Mouse (Mus musculus) CH12.LX (cell line): ENCODE measurements around the gene 2810006K23Rik. TPM values are rescaled to one million over a fixed set of nuclear protein-coding genes. Genes with fewer than 3 reads are reported as not detected.

Experiments used
- DNase-seq: peaks from one replicate; pipeline ENCODE4 v3.0.0-alpha.2; 2013; ENCODE audit errors: extremely low read depth
- H3K27ac ChIP-seq: 2 replicates; pipeline ENCODE4 v1.5.1; 2012; ENCODE audit warnings: low read depth, mild to moderate bottlenecking, control low read depth, moderate library complexity; ENCODE audit not compliant: insufficient read depth
- H3K27me3 ChIP-seq: replicated peaks from 2 replicates; pipeline ENCODE3; 2012; ENCODE audit warnings: inconsistent platforms
- H3K36me3 ChIP-seq, 2 experiments: replicated peaks in 1 of 2; 2 replicates each; pipeline versions ENCODE3 to v1.6.1; 2012; ENCODE audit warnings: inconsistent platforms in 1 of 2, low read length in 1 of 2, mild to moderate bottlenecking in 1 of 2, mixed read lengths in 1 of 2, moderate library complexity in 1 of 2; ENCODE audit not compliant: control insufficient read depth in 1 of 2, insufficient read depth in 1 of 2
- H3K4me1 ChIP-seq, 2 experiments: 2 replicates each; pipeline ENCODE4 v1.6.1; 2012; ENCODE audit warnings: inconsistent platforms in 1 of 2, moderate library complexity in 1 of 2; ENCODE audit not compliant: insufficient read depth in 2 of 2, control insufficient read depth in 1 of 2
- H3K4me2 ChIP-seq: 2 replicates; pipeline ENCODE4 v1.6.1; 2012; ENCODE audit warnings: low read depth, mild to moderate bottlenecking, control low read depth; ENCODE audit not compliant: poor library complexity, insufficient read depth, severe bottlenecking
- H3K4me3 ChIP-seq, 3 experiments: fragments of 150-350 bp in 1 of 3; sonication (generic) in 1 of 3; replicated peaks in 1 of 3; 2 replicates each; pipeline versions ENCODE3 to v1.5.1; 2011 to 2012; ENCODE audit warnings: low read depth in 2 of 3, low read length in 2 of 3, mild to moderate bottlenecking in 2 of 3, moderate library complexity in 2 of 3, control low read depth in 1 of 3, improper control_type of control experiment in 1 of 3, inconsistent platforms in 1 of 3, mixed read lengths in 1 of 3; ENCODE audit not compliant: poor library complexity in 1 of 3
- H3K79me2 ChIP-seq: replicated peaks from 2 replicates; pipeline ENCODE4 v1.6.1; 2012; ENCODE audit warnings: mild to moderate bottlenecking, moderate library complexity; ENCODE audit not compliant: control insufficient read depth, poor library complexity, insufficient read depth, severe bottlenecking; ENCODE audit errors: extremely low read depth
- H3K9ac ChIP-seq: 2 replicates; pipeline ENCODE4 v1.6.1; 2012; ENCODE audit warnings: low read depth, mild to moderate bottlenecking, control low read depth, moderate library complexity; ENCODE audit not compliant: insufficient read depth
- H3K9me3 ChIP-seq: replicated peaks from 2 replicates; pipeline ENCODE3; 2012; ENCODE audit warnings: low read length, inconsistent platforms, mixed read lengths
- CHD2 ChIP-seq: IDR thresholded peaks from 2 replicates; pipeline ENCODE4 v1.6.1; 2011; ENCODE audit warnings: low read length, improper control_type of control experiment
- CTCF ChIP-seq, 2 experiments: IDR thresholded peaks in 1 of 2; conservative IDR thresholded peaks in 1 of 2; 2 replicates each; pipeline ENCODE4 v1.5.1; 2011 to 2012; ENCODE audit warnings: low read depth in 2 of 2, low read length in 2 of 2, improper control_type of control experiment in 1 of 2, inconsistent platforms in 1 of 2, mild to moderate bottlenecking in 1 of 2, moderate library complexity in 1 of 2
- E2F4 ChIP-seq: IDR thresholded peaks from 2 replicates; pipeline ENCODE4 v1.6.1; 2011; ENCODE audit warnings: low read depth, low read length, improper control_type of control experiment; ENCODE audit not compliant: insufficient replicate concordance
- ETS1 ChIP-seq: conservative IDR thresholded peaks from 2 replicates; pipeline ENCODE4 v1.6.1; 2012; ENCODE audit warnings: low read depth, mild to moderate bottlenecking, inconsistent platforms, low read length, improper control_type of control experiment, moderate library complexity
- HCFC1 ChIP-seq: IDR thresholded peaks from 2 replicates; pipeline ENCODE4 v1.6.1; 2012; ENCODE audit warnings: low read depth, mild to moderate bottlenecking, inconsistent platforms, low read length, improper control_type of control experiment
- JUN ChIP-seq: IDR thresholded peaks from 2 replicates; pipeline ENCODE4 v1.6.1; 2011; ENCODE audit warnings: low read depth, mild to moderate bottlenecking, low read length, improper control_type of control experiment, moderate library complexity; ENCODE audit not compliant: insufficient read depth
- KAT2A ChIP-seq: IDR thresholded peaks from 2 replicates; pipeline ENCODE4 v1.6.1; 2012; ENCODE audit warnings: low read length, improper control_type of control experiment, inconsistent platforms; ENCODE audit not compliant: insufficient replicate concordance
- MAFK ChIP-seq: IDR thresholded peaks from 2 replicates; pipeline ENCODE4 v1.6.1; 2011; ENCODE audit warnings: low read length, improper control_type of control experiment; ENCODE audit not compliant: insufficient replicate concordance
- MAX ChIP-seq: IDR thresholded peaks from 2 replicates; pipeline ENCODE4 v1.6.1; 2011; ENCODE audit warnings: low read length, improper control_type of control experiment
- MEF2A ChIP-seq: IDR thresholded peaks from 2 replicates; pipeline ENCODE4 v1.6.1; 2014; ENCODE audit warnings: low read depth, mild to moderate bottlenecking, inconsistent platforms, low read length, improper control_type of control experiment, borderline replicate concordance
- MYC ChIP-seq: IDR thresholded peaks from 2 replicates; pipeline ENCODE4 v1.6.1; 2011; ENCODE audit warnings: low read depth, mild to moderate bottlenecking, improper control_type of control experiment, low read length
- NELFE ChIP-seq: IDR thresholded peaks from 2 replicates; pipeline ENCODE4 v1.6.1; 2011; ENCODE audit warnings: low read depth, low read length, improper control_type of control experiment
- NRF1 ChIP-seq: IDR thresholded peaks from 2 replicates; pipeline ENCODE4 v1.6.1; 2014; ENCODE audit warnings: low read depth, mild to moderate bottlenecking, inconsistent platforms, low read length, improper control_type of control experiment, moderate library complexity
- POLR2A ChIP-seq: IDR thresholded peaks from 2 replicates; pipeline ENCODE4 v1.6.1; 2011; ENCODE audit warnings: low read depth, mild to moderate bottlenecking, improper control_type of control experiment, low read length
- RCOR1 ChIP-seq: conservative IDR thresholded peaks from 2 replicates; pipeline ENCODE4 v1.6.1; 2012; ENCODE audit warnings: low read depth, mild to moderate bottlenecking, inconsistent platforms, low read length, improper control_type of control experiment
- SIN3A ChIP-seq: IDR thresholded peaks from 2 replicates; pipeline ENCODE4 v1.6.1; 2012; ENCODE audit warnings: low read length, improper control_type of control experiment, inconsistent platforms
- TBP ChIP-seq: conservative IDR thresholded peaks from 2 replicates; pipeline ENCODE4 v1.6.1; 2011; ENCODE audit warnings: low read depth, low read length, improper control_type of control experiment
- TCF12 ChIP-seq: IDR thresholded peaks from 2 replicates; pipeline ENCODE4 v1.6.1; 2014; ENCODE audit warnings: low read depth, mild to moderate bottlenecking, inconsistent platforms, low read length, improper control_type of control experiment
- UBTF ChIP-seq: IDR thresholded peaks from 2 replicates; pipeline ENCODE4 v1.6.1; 2012; ENCODE audit warnings: low read depth, mild to moderate bottlenecking, inconsistent platforms, low read length, improper control_type of control experiment, moderate library complexity
- ZKSCAN1 ChIP-seq: IDR thresholded peaks from 2 replicates; pipeline ENCODE4 v1.6.1; 2012; ENCODE audit warnings: low read depth, inconsistent platforms, low read length, improper control_type of control experiment, borderline replicate concordance
- ZNF384 ChIP-seq: IDR thresholded peaks from 2 replicates; pipeline ENCODE4 v1.6.1; 2012; ENCODE audit warnings: low read depth, low read length, improper control_type of control experiment, inconsistent platforms
- dilution Hi-C: fragments of 300-500 bp; cut with MboI; formaldehyde crosslinking; loops from 2 replicates; pipeline ENCODE4 v1.14.3; 2020; ENCODE audit warnings: low sequenced_read_pairs; ENCODE audit not compliant: extremely low pct_unique_long_range_greater_than_20kb, extremely low pct_ligation_motif_present
- in situ Hi-C: fragments of 300-500 bp; cut with MboI; formaldehyde crosslinking; loops from 3 replicates; pipeline ENCODE4 v1.14.3; 2019; ENCODE audit warnings: low sequenced_read_pairs, low pct_ligation_motif_present, low pct_unique_long_range_greater_than_20kb, mixed read lengths
- polyA plus RNA-seq: library from polyadenylated mRNA; unstranded; fragments of >175 nt; gene quantifications from 2 replicates; pipeline ENCODE4 v1.2.1, GENCODE M21; 2012; ENCODE audit warnings: low read depth; ENCODE audit not compliant: insufficient read length
- total RNA-seq, 2 experiments: library from RNA; depleted of rRNA; stranded (reverse); fragments of 300-350 nt in 1 of 2; fragments of >200 nt in 1 of 2; gene quantifications; 2 replicates each; pipeline ENCODE4 v1.2.3; 2012 to 2014

The 2810006K23Rik gene
- total and polyA plus RNA-seq, 3 experiments, result 6.3 to 8.9 (median 8.2) TPM

- Histone ChIP-seq H3K27me3 (no peaks in the 10 kb centered on the region), H3K9ac (peak overlapping the region; percentile 87), H3K79me2 (peaks cover 7% of the 10 kb centered on the region; the same call in 1 of the 2 replicates), H3K9me3 (no peaks in the 10 kb centered on the region), H3K4me3 (peak overlapping the region; percentile 61 to 90 (median 82)), H3K27ac (no peak overlapping the region), H3K36me3 (peaks cover 4 to 19% of the 10 kb centered on the region in 2 experiments), H3K4me1 (peaks cover 3 to 23% of the 10 kb centered on the region in 2 experiments; a peak in 3 of 4 replicates), H3K4me2 (peak overlapping the region; percentile 94)
- in situ Hi-C loops, result no loop called here
- dilution Hi-C loops, result no loop called here
- peak; percentile 41 for DNase-seq
- TF ChIP-seq NRF1 (no peak), POLR2A (no peak), CTCF (conservative IDR thresholded peaks at IDR 0.05 in 1 of 2, IDR thresholded peaks at IDR 0.05 in 1 of 2; ENCODE audit: low read depth in 2 of 2, low read length in 2 of 2) (no peak), MAFK (no peak), NELFE (no peak), TCF12 (no peak), ZKSCAN1 (no peak), MYC (no peak), HCFC1 (no peak), SIN3A (no peak), RCOR1 (no peak), MEF2A (no peak), UBTF (no peak), ETS1 (no peak), TBP (no peak), CHD2 (no peak), ZNF384 (no peak), JUN (no peak), MAX (no peak)
- TF ChIP-seq, all 38 proteins: peak for 0
These were observed 1.1 kb upstream of the 2810006K23Rik start for GRCm38 (mm10) chr5:124326829-124327228.

- in situ Hi-C loops, result no loop called here
- Histone ChIP-seq H3K4me2 (no peak overlapping the region), H3K36me3 (peaks cover 0 to 7% of the 10 kb centered on the region in 2 experiments), H3K27me3 (no peaks in the 10 kb centered on the region), H3K27ac (no peak overlapping the region), H3K79me2 (peaks cover 7% of the 10 kb centered on the region; the same call in 1 of the 2 replicates), H3K9me3 (no peaks in the 10 kb centered on the region), H3K4me3 (no peak overlapping the region), H3K4me1 (peaks cover 3 to 23% of the 10 kb centered on the region in 2 experiments; a peak in 3 of 4 replicates), H3K9ac (no peak overlapping the region)
- dilution Hi-C loops, result no loop called here
- TF ChIP-seq E2F4 (no peak), KAT2A (no peak)
- no peak for DNase-seq
These were observed 2.2 kb downstream of the 2810006K23Rik start for GRCm38 (mm10) chr5:124330086-124330485.
